Mouse (Mus musculus): ENCODE results near the gene Brsk1.

The Brsk1 gene

GRCm38 (mm10) chr7:4739041-4739543 is 48.7 kb downstream of the Brsk1 start:
- no peak for DNase-seq (ENCODE audit: low read depth, low spot score)

GRCm38 (mm10) chr7:4739544-4740275 is 49.3 kb downstream of the Brsk1 start, which contains the start of gene Kmt5c:
Kmt5c (plus strand) TSS chr7:4740115.
- DNase-seq (ENCODE audit: low read depth, low spot score): peak; percentile 100

GRCm38 (mm10) chr7:4740309-4740727 is 49.9 kb downstream of the Brsk1 start:
- no peak for DNase-seq (ENCODE audit: low read depth, low spot score)

GRCm38 (mm10) chr7:4741151-4741550 is 50.7 kb downstream of the Brsk1 start:
- DNase-seq (ENCODE audit: low read depth, low spot score): no peak

- no peak for DNase-seq (ENCODE audit: low read depth, low spot score)
These were observed 51.5 kb downstream of the Brsk1 start for GRCm38 (mm10) chr7:4741672-4742481.

- DNase-seq (ENCODE audit: low read depth, low spot score): no peak
These were observed 52.0 kb downstream of the Brsk1 start for GRCm38 (mm10) chr7:4742482-4742819.

GRCm38 (mm10) chr7:4743354-4743753 is 53.0 kb downstream of the Brsk1 start:
- DNase-seq (ENCODE audit: low read depth, low spot score): no peak

- DNase-seq (ENCODE audit: low read depth, low spot score): no peak
These were observed 54.5 kb downstream of the Brsk1 start for GRCm38 (mm10) chr7:4744886-4745285.

GRCm38 (mm10) chr7:4746326-4746980 is 56.0 kb downstream of the Brsk1 start:
- DNase-seq (ENCODE audit: low read depth, low spot score): no peak

- DNase-seq (ENCODE audit: low read depth, low spot score): no peak
These were observed 56.9 kb downstream of the Brsk1 start for GRCm38 (mm10) chr7:4747156-4747899.

GRCm38 (mm10) chr7:4748321-4748720 is 57.9 kb downstream of the Brsk1 start:
- DNase-seq (ENCODE audit: low read depth, low spot score): no peak

GRCm38 (mm10) chr7:4749169-4749568 is 58.8 kb downstream of the Brsk1 start:
- DNase-seq (ENCODE audit: low read depth, low spot score): no peak

GRCm38 (mm10) chr7:4751971-4752820 is 61.8 kb downstream of the Brsk1 start:
- peak; percentile 28 for DNase-seq (ENCODE audit: low read depth, low spot score)

- peak; percentile 77 for DNase-seq (ENCODE audit: low read depth, low spot score)
These were observed 62.6 kb downstream of the Brsk1 start, which contains the start of gene Cox6b2 for GRCm38 (mm10) chr7:4752821-4753570. Cox6b2 (minus strand) TSS chr7:4753094.

GRCm38 (mm10) chr7:4759670-4760069 is 69.3 kb downstream of the Brsk1 start:
- DNase-seq (ENCODE audit: low read depth, low spot score): no peak

- DNase-seq (ENCODE audit: low read depth, low spot score): no peak
These were observed 74.7 kb downstream of the Brsk1 start for GRCm38 (mm10) chr7:4764946-4765710.
